In the genomic region with DNA sequence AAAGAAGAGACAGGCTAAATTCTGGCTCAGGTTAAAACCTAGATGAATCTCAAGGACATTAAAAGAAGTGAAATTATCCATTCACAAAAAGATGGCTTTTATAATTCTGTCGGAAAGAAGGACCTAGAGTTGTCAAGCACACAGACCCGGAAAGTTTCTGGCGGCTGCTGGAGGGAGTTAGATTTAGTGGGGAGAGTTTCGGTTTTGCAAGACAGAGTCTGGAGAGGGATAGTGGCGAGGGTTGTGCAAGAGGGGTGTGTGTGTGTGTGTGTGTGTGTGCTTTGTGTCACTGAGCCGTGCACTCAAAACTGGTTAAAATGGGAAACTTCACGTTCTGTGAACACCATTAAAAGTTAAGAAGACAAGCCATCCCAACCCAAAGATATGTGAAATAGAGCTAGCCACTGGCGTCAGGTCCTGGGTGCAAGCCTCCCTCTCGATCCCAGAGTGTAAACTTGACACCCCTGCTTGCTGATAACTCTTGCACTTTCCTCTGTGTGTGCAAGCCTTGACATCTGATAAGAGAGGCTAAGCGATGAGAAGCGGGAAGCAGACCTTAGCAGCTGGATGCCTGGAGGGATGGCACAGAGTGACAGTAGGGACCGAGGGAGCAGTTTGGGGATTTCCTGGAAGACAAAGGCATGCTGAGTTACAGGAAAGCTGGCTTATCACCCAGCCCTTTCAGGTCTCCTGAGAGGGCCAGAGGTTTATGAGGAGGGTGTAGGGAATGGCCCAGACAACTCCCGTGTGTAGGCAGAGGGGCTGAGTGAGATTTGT, we compare ENCODE assay signal across 16 mouse cellular contexts. TPM values are rescaled to one million over a fixed set of nuclear protein-coding genes. Genes with fewer than 3 reads are reported as not detected.
DNase-seq lines count a peak whose midpoint lies in the region; ATAC-seq and TF ChIP-seq lines count a peak whose summit lies in the region.
"Had no signal": no experiment of that assay in that cellular context is flagged by ENCODE, and none has a peak within 500 bp of the region (broad histone marks: within the 10 kb centered on the region; RNA-seq: fewer than 3 reads in every experiment).

No protein-coding gene starts in this region.

- intact Hi-C loops in gastrocnemius, postnatal 14 days (cut with DNase I; ENCODE audit: low total_unique reads): no loop called here

- peak; percentile 70 for ATAC-seq in G1E (ENCODE audit: extremely low read depth, insufficient number of reproducible peaks, low FRiP score, poor library complexity, severe bottlenecking)
- ATAC-seq in intestine, embryonic 16.5 days: peak; percentile 24; the same call in 1 of the 2 replicates
- no peak for ATAC-seq in megakaryocyte-erythroid progenitor cell, adult 5-6 weeks (replicated peaks; ENCODE audit: low FRiP score, low TSS enrichment, poor library complexity, severe bottlenecking)

- no peak for TF ChIP-seq CTCF in G1E (IDR thresholded peaks at IDR 0.05; ENCODE audit: low read depth, low read length)

- H3K27me3 ChIP-seq in G1E (ENCODE audit: insufficient read depth, low read length): peaks cover 2% of the 10 kb centered on the region; the same call in 1 of the 2 replicates
- H3K27me3 ChIP-seq in intestine, embryonic 16.5 days (replicated peaks; ENCODE audit: control insufficient read depth, insufficient read depth, low read length): no peaks in the 10 kb centered on the region
- H3K27me3 ChIP-seq: hindbrain, embryonic 15.5 days; limb, embryonic 12.5 days had no signal

- WGBS in intestine, embryonic 16.5 days: 49% methylated on average over 13 of the region's 13 CpGs

- peaks cover 40% of the 10 kb centered on the region for H3K36me3 ChIP-seq in G1E (replicated peaks)
- H3K36me3 ChIP-seq in intestine, embryonic 16.5 days (ENCODE audit: control insufficient read depth, insufficient read depth, low read length): no peaks in the 10 kb centered on the region
- H3K36me3 ChIP-seq: hindbrain, embryonic 15.5 days; limb, embryonic 12.5 days had no signal

- no peak overlapping the region for H3K27ac ChIP-seq in intestine, embryonic 16.5 days (ENCODE audit: low read length)
- H3K27ac ChIP-seq: hindbrain, embryonic 15.5 days; limb, embryonic 12.5 days had no signal

- H3K4me2 ChIP-seq in intestine, embryonic 16.5 days (ENCODE audit: low read depth, low read length): no peak overlapping the region
- H3K4me2 ChIP-seq: hindbrain, embryonic 15.5 days; limb, embryonic 12.5 days had no signal

- peaks cover 66% of the 10 kb centered on the region for H3K4me1 ChIP-seq in G1E (ENCODE audit: insufficient read depth, low read depth, low read length)
- H3K4me1 ChIP-seq in intestine, embryonic 16.5 days (ENCODE audit: control insufficient read depth, insufficient read depth, low read length): peaks cover 7% of the 10 kb centered on the region
- H3K4me1 ChIP-seq: hindbrain, embryonic 15.5 days; limb, embryonic 12.5 days had no signal

- H3K4me3 ChIP-seq in G1E (ENCODE audit: low read depth, low read length): peak overlapping the region; percentile 50; the same call in 1 of the 2 replicates
- no peak overlapping the region for H3K4me3 ChIP-seq in intestine, embryonic 16.5 days (ENCODE audit: low read length)
- H3K4me3 ChIP-seq: hindbrain, embryonic 15.5 days; limb, embryonic 12.5 days had no signal

- DNase-seq in gastrocnemius, adult 18-20 months (ENCODE audit: low spot score): peak; percentile 36
- DNase-seq in gastrocnemius, postnatal 14 days: no peak
- peak; percentile 68 for DNase-seq in G1E (ENCODE audit: low spot score)
- DNase-seq in lung, postnatal 10 days: peak; percentile 53
- DNase-seq in yolk sac, embryonic 10.5 days (ENCODE audit: low spot score): no peak
- DNase-seq in ovary, postnatal 10 days (ENCODE audit: low spot score): no peak
- DNase-seq: cerebellum, adult 2 months; kidney, postnatal 14 days; thymus, adult 2 months had no signal

- peaks cover 4% of the 10 kb centered on the region; the same call in 1 of the 2 replicates for H3K9me3 ChIP-seq in G1E (replicated peaks)
- H3K9me3 ChIP-seq in intestine, embryonic 16.5 days (ENCODE audit: control insufficient read depth, low read length): no peaks in the 10 kb centered on the region; the same call in 1 of the 2 replicates
- H3K9me3 ChIP-seq: hindbrain, embryonic 15.5 days; limb, embryonic 12.5 days had no signal

- no peak overlapping the region for H3K9ac ChIP-seq in intestine, embryonic 16.5 days (ENCODE audit: low read depth, low read length)
- H3K9ac ChIP-seq: hindbrain, embryonic 15.5 days; limb, embryonic 12.5 days had no signal

RNA-seq across cellular contexts. Expression of gene 1600014C23Rik, which starts 8.9 kb away (rescaled TPM):
- not detected for total RNA-seq in gastrocnemius, adult 18-20 months (2021)
- total RNA-seq in gastrocnemius, postnatal 14 days (2021): not detected
- total RNA-seq in G1E (2014; fragmentation: Nextera tagmentation) (11.8 TPM in 1 of 2 replicates, not detected in the other), G1E (2017) (3.6 and 4.4 TPM in 2 replicates)
- 2.2 and 2.7 TPM in 2 replicates for polyA plus RNA-seq in G1E (2012)
- polyA plus RNA-seq in intestine, embryonic 16.5 days (2015; fragmentation: Nextera tagmentation; extraction: Ambion mirVana): 0.76 TPM in 1 of 2 replicates, not detected in the other
- total RNA-seq in megakaryocyte-erythroid progenitor cell, adult 5-6 weeks (2014; fragmentation: Nextera tagmentation): not detected in 2 replicates
- not detected in 2 replicates for total RNA-seq in megakaryocyte-erythroid progenitor cell, adult 5-6 weeks (2017)
- total RNA-seq: adrenal gland, postnatal 4 days had no signal
- polyA plus RNA-seq: embryonic facial prominence, embryonic 11.5 days; limb, embryonic 12.5 days; spleen, adult 2 months; thymus, adult 2 months had no signal

RNA-seq across cellular contexts. Expression of gene Tmem63b, which starts 55.9 kb away (rescaled TPM):
- total RNA-seq in gastrocnemius, adult 18-20 months (2021): 10 to 100 TPM; 65.0 to 70.8 TPM
- 10 to 100 TPM; 52.9 to 57.0 TPM for total RNA-seq in gastrocnemius, postnatal 14 days (2021)
- total RNA-seq in G1E (2014; fragmentation: Nextera tagmentation) (22.6 and 25.0 TPM in 2 replicates), G1E (2017) (8.7 and 9.9 TPM in 2 replicates)
- polyA plus RNA-seq in G1E (2012): 18.6 and 21.6 TPM in 2 replicates
- polyA plus RNA-seq in intestine, embryonic 16.5 days (2015; fragmentation: Nextera tagmentation; extraction: Ambion mirVana): 31.7 and 31.9 TPM in 2 replicates
- total RNA-seq in megakaryocyte-erythroid progenitor cell, adult 5-6 weeks (2014; fragmentation: Nextera tagmentation): 19.3 and 21.1 TPM in 2 replicates
- 10.2 and 14.3 TPM in 2 replicates for total RNA-seq in megakaryocyte-erythroid progenitor cell, adult 5-6 weeks (2017)

RNA-seq across cellular contexts. Expression of gene Mrpl14, which starts 56.4 kb away (rescaled TPM):
- total RNA-seq in gastrocnemius, adult 18-20 months (2021): 100 to 1,000 TPM; 119 to 165 TPM
- total RNA-seq in gastrocnemius, postnatal 14 days (2021): 10 to 100 TPM; 83.3 to 86.3 TPM
- total RNA-seq in G1E (2014; fragmentation: Nextera tagmentation) (36.2 and 36.8 TPM in 2 replicates), G1E (2017) (17.3 and 29.6 TPM in 2 replicates)
- polyA plus RNA-seq in G1E (2012): 237 and 310 TPM in 2 replicates
- 149 and 154 TPM in 2 replicates for polyA plus RNA-seq in intestine, embryonic 16.5 days (2015; fragmentation: Nextera tagmentation; extraction: Ambion mirVana)
- total RNA-seq in megakaryocyte-erythroid progenitor cell, adult 5-6 weeks (2014; fragmentation: Nextera tagmentation): 79.0 and 88.9 TPM in 2 replicates
- total RNA-seq in megakaryocyte-erythroid progenitor cell, adult 5-6 weeks (2017): 9.7 and 14.4 TPM in 2 replicates

Comparison
In these comparisons a context has a peak if more than half of its experiments do, and no peak if none do; other contexts are left out.
1. DNase-seq: peak in gastrocnemius, adult 18-20 months (single experiment), G1E (single experiment) and lung, postnatal 10 days (single experiment); none in gastrocnemius, postnatal 14 days (single experiment), yolk sac, embryonic 10.5 days (single experiment) and ovary, postnatal 10 days (single experiment).